Mouse (Mus musculus) heart, postnatal 10 days (tissue): ENCODE data around the gene Prkch. TPM values are rescaled to one million over a fixed set of nuclear protein-coding genes. Genes with fewer than 3 reads are reported as not detected.

Experiments used
- DNase-seq, 2 experiments: peaks; one replicate each; pipeline ENCODE4 v3.0.0; 2021
- intact Hi-C: fragments of 180-260 bp; cut with DNase I; formaldehyde crosslinking; loops from one replicate; pipeline ENCODE4 v1.15.1; 2025
- total RNA-seq, 2 experiments: library from RNA; stranded (reverse); gene quantifications; 2 replicates each; pipeline ENCODE4 v1.2.3; 2021

Prkch gene
- total RNA-seq, 2 experiments from 2014 or later: 28.0 to 30.2 TPM

DNA sequence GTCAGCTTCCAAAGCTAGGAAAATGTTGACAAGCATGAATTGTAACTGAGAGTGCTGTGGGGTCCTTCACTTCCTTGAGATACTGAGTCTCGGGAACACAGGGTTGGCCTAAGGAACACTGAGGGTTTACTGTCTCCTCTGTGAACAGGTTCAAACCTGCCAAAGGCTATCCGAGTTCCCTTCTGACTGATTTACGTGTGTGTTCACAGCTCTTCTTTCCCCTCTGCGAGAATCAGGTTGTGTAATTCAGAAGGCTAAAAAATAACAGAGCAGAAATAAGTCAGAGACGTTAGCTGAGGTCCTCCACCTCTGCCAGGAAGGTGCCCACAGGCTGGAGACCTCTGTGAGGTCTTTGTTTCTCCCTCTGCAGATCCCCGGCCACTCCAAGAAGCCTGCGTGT, 148.3 kb downstream of the Prkch start:
- intact Hi-C loops: no loop called here
- no peak for DNase-seq

DNA sequence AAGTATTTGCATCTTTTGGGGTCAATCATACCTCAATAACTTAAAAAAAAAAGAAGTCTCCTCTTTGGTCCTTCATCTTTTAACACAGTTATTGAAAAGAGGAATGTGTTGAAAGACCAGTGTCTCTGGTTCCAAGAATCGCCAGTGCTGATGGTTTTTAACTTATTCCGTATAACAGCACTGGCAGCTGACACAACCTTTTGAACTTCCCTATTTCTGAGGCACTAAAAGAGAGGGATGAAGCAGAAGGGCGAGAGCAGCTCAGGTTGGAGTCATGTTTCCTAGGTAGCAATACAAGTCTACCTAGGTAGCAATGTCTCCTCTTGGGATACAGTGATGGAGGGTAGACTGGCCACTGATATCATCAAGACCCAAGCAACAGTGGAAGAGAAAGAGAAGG, 152.3 kb downstream of the Prkch start:
- no peak for DNase-seq
- intact Hi-C loops: no loop called here

GRCm38 (mm10) chr12:73739611-73740219, 155.1 kb downstream of the Prkch start:
- DNase-seq: peak in 1 of 2 experiments; percentile 45
- intact Hi-C loops: no loop called here

- no peak for DNase-seq
Measured at GRCm38 (mm10) chr12:73742577-73742976, 158.0 kb downstream of the Prkch start.

GRCm38 (mm10) chr12:73743087-73743486, 158.5 kb downstream of the Prkch start:
- no peak for DNase-seq
- intact Hi-C loops: no loop called here

More at GRCm38 (mm10) chr12:73742577-73742976, 158.0 kb downstream of the Prkch start:
- intact Hi-C loops: no loop called here

DNA sequence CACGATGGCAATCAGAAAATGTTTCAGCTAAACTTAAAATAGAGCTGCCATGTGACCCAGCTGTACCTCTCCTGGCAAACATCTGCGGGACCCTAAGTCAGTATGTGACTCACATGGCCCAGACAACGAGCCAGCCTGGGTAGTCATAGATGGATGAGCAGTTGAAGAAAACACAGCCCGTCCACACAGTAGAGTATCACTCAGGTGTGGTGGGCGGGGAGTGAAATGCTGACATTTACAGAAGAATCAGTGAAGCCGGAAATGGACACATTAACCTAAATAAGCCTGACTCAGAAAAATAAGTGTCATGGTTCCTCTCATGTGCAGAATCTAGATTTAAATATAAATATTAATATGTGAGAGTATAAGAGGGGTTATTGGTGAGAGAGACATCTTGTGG, 161.5 kb downstream of the Prkch start:
- DNase-seq: no peak
- intact Hi-C loops: no loop called here

GRCm38 (mm10) chr12:73748373-73748772, 163.8 kb downstream of the Prkch start:
- no peak for DNase-seq
- intact Hi-C loops: no loop called here

DNA sequence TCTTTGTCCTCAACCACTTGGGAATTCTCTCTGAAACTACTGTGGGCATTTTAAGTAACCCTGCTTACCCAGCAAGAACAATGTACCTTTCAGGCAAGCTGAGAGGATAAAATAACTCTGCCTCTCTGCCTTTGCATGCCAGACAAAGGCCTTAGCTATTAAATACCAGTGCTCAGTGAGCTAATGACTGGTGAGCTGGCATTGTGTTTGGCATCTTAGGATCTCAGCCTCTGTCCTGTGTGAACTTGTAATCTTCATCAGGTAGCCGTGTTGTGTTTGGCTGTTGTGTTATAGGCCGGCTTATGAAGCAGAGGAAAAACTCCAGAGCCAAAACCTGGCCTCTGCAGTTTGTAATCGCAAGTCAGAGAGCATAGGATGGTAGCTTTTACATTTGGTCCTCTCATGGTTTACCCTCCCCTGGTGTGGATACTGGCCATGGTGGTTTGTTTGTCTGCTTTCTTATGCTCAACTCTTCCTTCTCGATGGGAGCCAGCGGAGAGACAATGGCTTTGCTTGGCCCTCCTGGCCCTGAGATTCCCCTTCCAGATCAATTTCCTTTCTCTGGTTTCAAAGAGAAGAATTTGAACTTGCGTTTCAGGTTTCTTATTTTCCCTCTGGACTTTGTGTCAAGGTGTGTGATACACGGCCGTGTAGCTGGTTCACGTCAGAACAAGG, 170.0 kb downstream of the Prkch start:
- no peak for DNase-seq
- intact Hi-C loops: no loop called here

GRCm38 (mm10) chr12:73755646-73756045, 171.1 kb downstream of the Prkch start:
- DNase-seq: no peak
- intact Hi-C loops: no loop called here

DNA sequence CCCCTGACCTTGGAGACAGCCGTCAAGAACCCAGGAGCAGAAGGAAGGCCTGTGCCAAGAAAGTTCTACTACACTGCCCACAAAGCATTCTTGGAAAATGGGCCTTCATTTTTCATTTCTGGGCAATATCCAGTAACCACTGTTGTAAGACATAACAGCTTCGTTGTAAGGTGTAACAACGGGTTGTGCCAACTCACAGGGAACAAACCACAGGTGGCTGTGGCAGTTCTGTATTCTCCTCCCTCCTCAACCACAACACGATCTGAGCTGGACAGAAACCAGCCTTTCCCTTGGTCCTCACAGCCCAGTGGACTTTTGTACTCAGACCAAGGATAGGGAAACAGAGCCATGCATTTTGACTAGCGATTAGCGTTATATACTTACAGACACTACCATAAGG, 171.9 kb downstream of the Prkch start:
- DNase-seq: no peak
- intact Hi-C loops: no loop called here

DNA sequence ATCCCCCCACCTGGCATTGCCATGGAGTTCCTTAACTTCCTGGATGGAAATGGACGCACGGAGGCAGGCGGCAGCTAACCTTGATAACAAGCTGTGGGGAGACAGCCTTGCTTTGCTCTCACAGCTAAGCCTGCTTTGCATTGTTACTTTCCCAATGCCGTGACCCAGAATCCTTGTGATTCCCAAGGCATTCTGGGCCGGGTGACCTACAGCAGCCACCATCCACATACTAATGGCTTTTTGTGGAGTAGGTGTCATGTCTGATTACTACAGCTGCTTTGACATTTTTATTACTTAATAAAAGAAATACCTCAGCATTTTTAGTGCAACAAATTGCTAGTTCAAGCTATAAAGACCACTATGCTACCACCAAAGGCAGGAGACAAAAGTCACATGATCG, 177.4 kb downstream of the Prkch start:
- no peak for DNase-seq
- intact Hi-C loops: no loop called here

GRCm38 (mm10) chr12:73762762-73763161, 178.2 kb downstream of the Prkch start:
- no peak for DNase-seq
- intact Hi-C loops: no loop called here

DNA sequence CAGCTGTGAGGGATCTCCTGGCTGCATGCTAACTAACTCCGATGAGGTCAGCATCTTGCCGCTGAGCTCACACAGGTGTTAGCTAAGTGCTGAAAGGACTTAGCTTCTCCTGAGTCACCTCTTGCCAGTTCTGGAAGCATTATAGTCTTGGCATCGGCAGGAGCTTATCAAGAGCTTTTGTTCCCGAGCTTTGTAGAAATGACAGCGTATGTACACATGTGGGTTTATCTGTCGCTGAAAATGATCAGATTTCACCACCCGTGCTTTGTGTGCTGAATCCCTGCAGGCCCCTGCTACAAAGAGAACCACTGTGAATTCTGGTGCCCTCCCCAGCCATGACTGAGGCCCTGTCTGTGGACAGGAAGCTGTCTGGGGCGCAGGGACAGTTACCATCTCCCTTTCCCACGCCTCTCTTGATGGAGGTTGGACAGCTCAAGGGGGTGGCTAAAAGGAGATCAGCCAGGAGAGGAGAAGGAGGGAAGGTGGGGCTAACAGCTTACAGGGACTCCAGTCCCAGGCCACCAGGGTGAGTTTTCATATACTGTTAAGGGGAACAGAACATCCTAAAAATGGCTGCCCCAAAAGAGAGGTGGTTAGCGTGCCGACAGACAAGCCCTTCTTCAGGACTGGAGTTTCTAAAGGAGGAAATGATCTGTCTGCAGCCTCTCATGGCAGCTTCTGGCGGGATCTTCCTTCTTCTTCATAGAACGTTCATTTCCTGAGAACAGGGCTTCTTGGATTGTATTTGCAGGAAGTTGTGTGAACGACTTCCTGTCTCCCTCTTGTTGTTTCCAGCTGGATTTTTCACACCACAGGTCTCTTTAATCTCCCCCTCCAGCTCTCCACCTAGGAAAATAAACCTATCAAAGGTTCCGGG, 180.3 kb downstream of the Prkch start:
- DNase-seq: peak; percentile 45 to 48
- intact Hi-C loops: no loop called here

DNA sequence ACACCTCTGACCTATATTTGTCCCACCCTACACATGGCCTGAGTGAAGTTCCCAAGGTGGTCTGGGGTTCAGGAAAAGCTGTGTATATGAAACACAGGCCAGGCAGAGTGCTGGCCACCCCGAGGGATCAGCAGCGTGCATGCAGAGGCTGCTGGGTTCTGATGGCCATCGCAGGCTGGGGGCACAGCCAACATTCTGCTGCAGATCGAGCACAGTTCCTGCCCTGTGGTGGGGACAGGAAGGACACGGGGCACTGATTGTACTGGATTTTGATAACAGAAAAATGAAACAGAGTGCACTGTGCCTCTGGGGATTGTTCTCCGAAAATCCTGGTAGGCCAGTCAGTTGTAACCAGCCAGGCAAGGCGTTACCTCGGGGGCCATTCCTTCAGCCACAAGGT, 181.6 kb downstream of the Prkch start:
- intact Hi-C loops: no loop called here
- DNase-seq: no peak

- peak; percentile 34 to 37 for DNase-seq
- intact Hi-C loops: no loop called here
Measured at GRCm38 (mm10) chr12:73768788-73769187, 184.2 kb downstream of the Prkch start.

DNA sequence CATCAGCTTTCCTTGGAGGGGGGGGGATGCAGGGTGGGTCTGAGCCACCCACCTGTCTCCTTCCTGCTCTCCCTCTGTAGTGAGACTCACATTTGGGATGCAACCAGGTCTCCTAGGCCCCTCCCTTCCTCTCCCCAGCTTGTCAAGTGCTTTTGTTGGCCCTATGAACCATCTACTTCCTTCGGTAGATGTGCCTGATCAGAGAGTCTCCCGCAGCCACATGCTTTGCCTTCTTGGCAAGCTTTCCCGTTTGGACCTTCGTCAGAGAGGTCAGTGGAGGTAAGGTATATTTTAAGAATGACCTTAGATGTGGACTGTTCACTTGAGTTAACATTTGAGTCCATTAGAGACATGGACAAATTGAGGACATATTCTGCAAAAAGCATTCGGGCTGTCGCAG, 184.9 kb downstream of the Prkch start:
- intact Hi-C loops: no loop called here
- peak; percentile 65 to 72 for DNase-seq

DNA sequence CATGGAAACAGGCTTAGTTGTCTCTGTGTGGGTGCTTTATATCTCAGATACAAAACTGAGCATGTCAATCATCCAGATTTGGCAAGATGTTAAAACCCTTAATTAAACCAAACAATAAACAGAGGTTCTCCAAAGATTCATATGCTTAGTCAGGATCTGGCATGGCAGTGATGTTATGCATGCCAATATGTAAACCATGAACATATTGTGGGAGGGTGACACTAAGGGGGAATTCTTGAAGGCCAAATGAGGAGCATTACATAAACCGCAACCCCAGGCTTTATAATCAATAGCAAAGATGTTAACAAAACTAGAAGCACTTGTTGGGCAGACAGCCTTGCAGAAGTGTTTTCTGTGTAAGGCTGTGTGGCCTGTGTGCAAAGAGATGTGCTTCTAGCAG, 186.2 kb downstream of the Prkch start:
- intact Hi-C loops: no loop called here
- DNase-seq: no peak

DNA sequence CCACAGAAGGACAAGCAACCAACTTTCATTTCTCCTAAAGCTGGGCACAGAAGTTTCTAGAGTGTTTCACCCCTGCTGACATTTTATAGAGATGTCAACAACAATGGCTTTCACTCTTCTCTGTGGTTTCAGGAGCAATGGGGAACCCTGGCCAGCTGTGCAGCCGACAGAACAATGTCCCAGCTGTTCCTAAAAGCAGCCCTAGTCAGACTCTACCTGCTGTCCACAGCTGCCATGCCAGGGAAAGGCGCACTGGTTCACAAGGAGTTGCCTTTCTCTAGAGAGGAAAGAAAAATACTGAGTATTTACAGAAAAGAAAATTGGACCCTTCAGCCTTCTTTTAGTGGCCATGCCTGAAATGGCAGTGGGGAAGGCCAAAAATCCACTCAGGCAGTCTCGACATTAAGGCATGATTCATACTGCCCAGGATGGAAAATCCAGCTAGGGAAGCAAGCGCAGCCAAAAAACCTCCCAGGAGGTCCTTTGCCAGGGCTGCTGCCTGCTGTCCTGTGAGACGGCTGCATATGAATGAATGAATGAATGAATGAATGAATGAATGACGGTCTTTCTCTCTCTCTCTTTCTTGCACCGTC, 190.3 kb downstream of the Prkch start:
- DNase-seq: peak in 1 of 2 experiments; percentile 45
- intact Hi-C loops: loop anchor here (5.0 kb wide), 1 partner anchor 63 kb away; no protein-coding TSS in a partner anchor

- intact Hi-C loops: loop anchor here (5.0 kb wide), 1 partner anchor 64 kb away; no protein-coding TSS in a partner anchor
- no peak for DNase-seq
Measured at GRCm38 (mm10) chr12:73776401-73776945, 191.9 kb downstream of the Prkch start.

- no peak for DNase-seq
- intact Hi-C loops: loop anchor here (5.0 kb wide), 1 partner anchor 65 kb away; no protein-coding TSS in a partner anchor
Measured at GRCm38 (mm10) chr12:73777673-73778072, 193.1 kb downstream of the Prkch start.
